In genomic region chr13:64128858-64129615, GRCm38 (mm10) we compare ENCODE assay signal across 8 mouse cellular contexts. TPM values are rescaled to one million over a fixed set of nuclear protein-coding genes. Genes with fewer than 3 reads are reported as not detected.
A peak's percentile ranks its signal among the peaks of the same experiment; 100 is the strongest.
DNase-seq lines count a peak whose midpoint lies in the region; ATAC-seq and TF ChIP-seq lines count a peak whose summit lies in the region.

Gene Slc35d2 (minus strand): TSS chr13:64129368.

- no peak within 1 kb of the TSS for H3K27ac ChIP-seq in forebrain, embryonic 16.5 days (ENCODE audit: low read length)
- H3K27ac ChIP-seq in hindbrain, embryonic 11.5 days (ENCODE audit: low read depth, low read length): no peak within 1 kb of the TSS
- peak within 1 kb of the TSS; percentile 9 for H3K27ac ChIP-seq in limb, embryonic 14.5 days (replicated peaks; ENCODE audit: low read depth, low read length)
- no peak within 1 kb of the TSS for H3K27ac ChIP-seq in midbrain, embryonic 13.5 days

- no peaks in the 10 kb centered on the region for H3K9me3 ChIP-seq in forebrain, embryonic 16.5 days (ENCODE audit: control insufficient read depth, low read length)
- no peaks in the 10 kb centered on the region for H3K9me3 ChIP-seq in hindbrain, embryonic 11.5 days (ENCODE audit: control insufficient read depth, low read length)
- no peaks in the 10 kb centered on the region for H3K9me3 ChIP-seq in limb, embryonic 14.5 days (ENCODE audit: control insufficient read depth, low read length)
- H3K9me3 ChIP-seq in midbrain, embryonic 13.5 days: no peaks in the 10 kb centered on the region

- H3K27me3 ChIP-seq in forebrain, embryonic 16.5 days (replicated peaks; ENCODE audit: control insufficient read depth, insufficient read depth, low read length): no peaks in the 10 kb centered on the region
- no peaks in the 10 kb centered on the region for H3K27me3 ChIP-seq in hindbrain, embryonic 11.5 days (ENCODE audit: control insufficient read depth, insufficient read depth, low read length)
- H3K27me3 ChIP-seq in limb, embryonic 14.5 days (ENCODE audit: control insufficient read depth, insufficient read depth, low read length): no peaks in the 10 kb centered on the region
- no peaks in the 10 kb centered on the region for H3K27me3 ChIP-seq in midbrain, embryonic 13.5 days

- peak within 1 kb of the TSS; percentile 91 for H3K4me2 ChIP-seq in forebrain, embryonic 16.5 days (ENCODE audit: low read length)
- H3K4me2 ChIP-seq in hindbrain, embryonic 11.5 days (replicated peaks; ENCODE audit: low read depth, low read length): peak within 1 kb of the TSS; percentile 80
- H3K4me2 ChIP-seq in limb, embryonic 14.5 days (replicated peaks; ENCODE audit: low read depth, low read length, severe bottlenecking): peak within 1 kb of the TSS; percentile 62
- H3K4me2 ChIP-seq in midbrain, embryonic 13.5 days (replicated peaks): peak within 1 kb of the TSS; percentile 75

- DNase-seq in cerebellum, adult 8-10 months: no peak
- peak; percentile 87 for DNase-seq in adrenal gland, postnatal 10 days
- peak; percentile 56 for DNase-seq in hindbrain, embryonic 11.5 days (ENCODE audit: low spot score)
- DNase-seq in limb, embryonic 14.5 days (ENCODE audit: low spot score): no peak
- DNase-seq in spleen, postnatal 36 days (ENCODE audit: low spot score in 2 of 2): peak; percentile 74 to 77

- H3K36me3 ChIP-seq in forebrain, embryonic 16.5 days (ENCODE audit: control insufficient read depth, insufficient read depth): no peaks in the 10 kb centered on the region
- no peaks in the 10 kb centered on the region for H3K36me3 ChIP-seq in hindbrain, embryonic 11.5 days (ENCODE audit: control insufficient read depth, insufficient read depth, low read length)
- 0 out of 2 replicates have a peak, but pooled peaks cover 10% of the 10 kb centered on the region for H3K36me3 ChIP-seq in limb, embryonic 14.5 days (ENCODE audit: control insufficient read depth, insufficient read depth, low read length)
- no peaks in the 10 kb centered on the region for H3K36me3 ChIP-seq in midbrain, embryonic 13.5 days

- peaks cover 4% of the 10 kb centered on the region for H3K4me1 ChIP-seq in forebrain, embryonic 16.5 days (replicated peaks; ENCODE audit: control insufficient read depth, insufficient read depth, low read length)
- H3K4me1 ChIP-seq in hindbrain, embryonic 11.5 days (replicated peaks; ENCODE audit: control insufficient read depth, insufficient read depth, low read length): 0 out of 2 replicates have a peak, but pooled peaks cover 2% of the 10 kb centered on the region
- H3K4me1 ChIP-seq in limb, embryonic 14.5 days (ENCODE audit: control insufficient read depth, insufficient read depth, low read length): no peaks in the 10 kb centered on the region
- H3K4me1 ChIP-seq in midbrain, embryonic 13.5 days (replicated peaks): peaks cover 5% of the 10 kb centered on the region; the same call in 1 of the 2 replicates

- peak; percentile 58; the same call in 1 of the 2 replicates for ATAC-seq in cerebellum, adult (ENCODE audit: insufficient number of reproducible peaks, low FRiP score, low TSS enrichment)
- peak; percentile 80 for ATAC-seq in forebrain, embryonic 16.5 days
- ATAC-seq in hindbrain, embryonic 11.5 days (ENCODE audit: low FRiP score): peak; percentile 80
- peak; percentile 81 for ATAC-seq in limb, embryonic 14.5 days (ENCODE audit: low FRiP score, low read depth)
- ATAC-seq in midbrain, embryonic 13.5 days: peak; percentile 69

- WGBS in forebrain, embryonic 16.5 days: 9% methylated on average over 42 of the region's 44 CpGs
- WGBS in hindbrain, embryonic 11.5 days: 10% methylated on average over 37 of the region's 44 CpGs
- WGBS in limb, embryonic 14.5 days: 14% methylated on average over 31 of the region's 44 CpGs
- 10% methylated on average over 44 of the region's 44 CpGs for WGBS in midbrain, embryonic 13.5 days

- H3K4me3 ChIP-seq in forebrain, embryonic 16.5 days (replicated peaks; ENCODE audit: low read length): peak within 1 kb of the TSS; percentile 52
- H3K4me3 ChIP-seq in hindbrain, embryonic 11.5 days (ENCODE audit: low read depth, low read length): peak within 1 kb of the TSS; percentile 49
- peak within 1 kb of the TSS; percentile 60 for H3K4me3 ChIP-seq in limb, embryonic 14.5 days (replicated peaks; ENCODE audit: low read length)
- peak within 1 kb of the TSS; percentile 46 for H3K4me3 ChIP-seq in midbrain, embryonic 13.5 days (replicated peaks)

- TF ChIP-seq POLR2A in limb, embryonic 14.5 days (IDR thresholded peaks at IDR 0.05; ENCODE audit: borderline replicate concordance, extremely low read depth, insufficient read depth, insufficient read length): no peak

- peak within 1 kb of the TSS; percentile 60 for H3K9ac ChIP-seq in forebrain, embryonic 16.5 days (replicated peaks; ENCODE audit: low read depth, low read length)
- H3K9ac ChIP-seq in hindbrain, embryonic 11.5 days (ENCODE audit: low read depth, low read length): peak within 1 kb of the TSS; percentile 56
- peak within 1 kb of the TSS; percentile 65 for H3K9ac ChIP-seq in limb, embryonic 14.5 days (ENCODE audit: low read depth, low read length, severe bottlenecking)
- H3K9ac ChIP-seq in midbrain, embryonic 13.5 days (replicated peaks): peak within 1 kb of the TSS; percentile 62

RNA-seq across cellular contexts. Expression of gene Slc35d2, which starts in this region (rescaled TPM):
- total RNA-seq in adrenal gland, postnatal 10 days (2021): 1 to 10 TPM; 7.7 to 9.4 TPM
- 0.46 and 0.86 TPM in 2 replicates for polyA plus RNA-seq in forebrain, embryonic 16.5 days (2015; fragmentation: Nextera tagmentation; extraction: Ambion mirVana)
- 5.6 and 6.9 TPM in 2 replicates for polyA plus RNA-seq in hindbrain, embryonic 11.5 days (2014; fragmentation: Nextera tagmentation; extraction: Ambion mirVana)
- polyA plus RNA-seq in limb, embryonic 14.5 days (2012; rRNA removed): 6.4 and 8.3 TPM in 2 replicates
- 5.5 and 6.0 TPM in 2 replicates for polyA plus RNA-seq in limb, embryonic 14.5 days (2014; fragmentation: Nextera tagmentation; extraction: Ambion mirVana)
- 1.4 and 2.2 TPM in 2 replicates for polyA plus RNA-seq in midbrain, embryonic 13.5 days (2015; fragmentation: Nextera tagmentation; extraction: Ambion mirVana)

Comparison
In these comparisons a context has a peak if more than half of its experiments do, and no peak if none do; other contexts are left out.
1. Peak in ATAC-seq, H3K4me3 ChIP-seq, H3K9ac ChIP-seq and H3K4me2 ChIP-seq in forebrain, embryonic 16.5 days; RNA of the gene not detected or under 1 TPM.
2. DNase-seq: peak in adrenal gland, postnatal 10 days (single experiment), hindbrain, embryonic 11.5 days (single experiment) and spleen, postnatal 36 days (2 of 2); none in cerebellum, adult 8-10 months (single experiment) and limb, embryonic 14.5 days (single experiment).
3. Peak in every context shown above with its lines, with median percentiles within 50 percentile points of each other: ATAC-seq, H3K4me2 ChIP-seq, H3K4me3 ChIP-seq and H3K9ac ChIP-seq.